Mouse (Mus musculus) erythroblast, embryonic 14.5 days (primary cell): ENCODE measurements around the gene Zfp366.

ENCODE experiments used
- GATA1 ChIP-seq: IDR thresholded peaks from 2 replicates; pipeline ENCODE4 v1.6.1; 2012; ENCODE audit warnings: low read length, inconsistent platforms, mixed read lengths
- TAL1 ChIP-seq: IDR thresholded peaks from 3 replicates; pipeline ENCODE4 v1.6.1; 2012; ENCODE audit warnings: low read length, inconsistent platforms, mixed read lengths

GRCm38 (mm10) chr13:99239161-99239530, 54.5 kb downstream of the Zfp366 start:
- TF ChIP-seq GATA1 (no peak), TAL1 (no peak)
